Mouse (Mus musculus) small intestine, adult 2 months (tissue): Measurements from ENCODE around the gene Gon4l.

ENCODE experiments used
- CTCF ChIP-seq: fragments of 200-500 bp; IDR thresholded peaks from 2 replicates; pipeline ENCODE4 v1.5.1; 2012; ENCODE audit warnings: low read depth, mild to moderate bottlenecking, control low read depth, inconsistent platforms, low read length, moderate library complexity, mixed read lengths; ENCODE audit not compliant: insufficient replicate concordance, insufficient read length; ENCODE audit errors: extremely low read depth
- POLR2A ChIP-seq: fragments of 200-500 bp; IDR thresholded peaks from 2 replicates; pipeline ENCODE4 v1.6.1; 2012; ENCODE audit warnings: low read depth, mild to moderate bottlenecking, control low read depth, inconsistent platforms, low read length, moderate library complexity

DNA sequence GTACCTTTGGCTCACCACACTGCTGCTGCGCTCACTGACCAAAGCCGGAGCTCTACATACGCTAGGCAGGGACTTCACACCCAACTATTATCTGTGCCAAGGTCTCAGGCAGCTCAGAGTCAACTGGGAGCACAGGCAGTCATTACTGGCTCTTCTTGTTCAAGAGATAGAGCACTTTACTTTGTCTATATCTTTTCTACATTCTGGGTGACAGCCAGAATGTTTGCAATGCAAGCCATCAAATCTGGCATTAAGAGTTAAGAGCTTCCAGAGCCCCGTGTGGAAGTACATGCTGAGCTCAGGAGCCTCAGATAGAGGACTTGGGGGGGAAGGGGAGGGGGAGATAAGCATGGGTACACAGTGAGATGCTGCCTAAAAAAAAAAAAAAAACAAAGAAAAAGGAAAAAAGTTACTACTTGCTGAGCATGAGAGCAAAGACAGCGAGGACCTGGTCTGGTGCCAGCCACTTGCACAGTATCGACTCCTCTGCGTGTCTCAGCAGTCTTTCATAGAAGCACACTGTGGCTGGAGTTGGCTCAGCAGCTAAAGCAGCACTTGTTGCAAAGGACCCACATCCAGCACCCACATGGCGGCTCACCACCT lies 89.1 kb downstream of the Gon4l start:
- TF ChIP-seq CTCF = no peak
- TF ChIP-seq POLR2A = no peak
